Mouse (Mus musculus) liver, adult 2 months (tissue): Measurements from ENCODE around the gene Kifc5b.
"Not testable (repeated sequence)": the region's sequence is repeated elsewhere in the genome, so short reads cannot be mapped to it uniquely, and the experiment has no call there.

Experiments
- CTCF ChIP-seq: fragments of 200-500 bp; IDR thresholded peaks from 2 replicates; pipeline ENCODE4 v1.5.1; 2011; ENCODE audit warnings: low read depth, low read length, control low read depth
- POLR2A ChIP-seq: fragments of 200-500 bp; IDR thresholded peaks from 2 replicates; pipeline ENCODE4 v1.6.1; 2011; ENCODE audit warnings: low read length, control low read depth; ENCODE audit not compliant: insufficient read depth; ENCODE audit errors: extremely low read depth

- not testable (repeated sequence) for TF ChIP-seq CTCF, POLR2A
These were observed 8.5 kb downstream of the Kifc5b start for GRCm38 (mm10) chr17:26925414-26925813.
